Comparison of ENCODE assay signal across 17 mouse cellular contexts in genomic region chr16:23295720-23296119, GRCm38 (mm10).
A peak's percentile ranks its signal among the peaks of the same experiment; 100 is the strongest.
DNase-seq lines count a peak whose midpoint lies in the region; ATAC-seq and TF ChIP-seq lines count a peak whose summit lies in the region.
"Had no signal": no experiment of that assay in that cellular context is flagged by ENCODE, and none has a peak within 500 bp of the region (broad histone marks: within the 10 kb centered on the region; RNA-seq: fewer than 3 reads in every experiment).

No protein-coding gene starts in this region.

- no peaks in the 10 kb centered on the region; the same call in 1 of the 2 replicates for H3K9me3 ChIP-seq in heart, embryonic 12.5 days (replicated peaks)
- no peaks in the 10 kb centered on the region; the same call in 1 of the 2 replicates for H3K9me3 ChIP-seq in heart, embryonic 11.5 days (replicated peaks; ENCODE audit: control insufficient read depth, low read length)
- 0 out of 2 replicates have a peak, but pooled peaks cover 3% of the 10 kb centered on the region for H3K9me3 ChIP-seq in kidney, embryonic 16.5 days (ENCODE audit: low read length)
- H3K9me3 ChIP-seq: forebrain, embryonic 12.5 days; hindbrain, embryonic 15.5 days; midbrain, embryonic 15.5 days had no signal

- no peak overlapping the region for H3K9ac ChIP-seq in heart, embryonic 12.5 days
- no peak overlapping the region for H3K9ac ChIP-seq in heart, embryonic 11.5 days (ENCODE audit: low read depth, low read length)
- no peak overlapping the region for H3K9ac ChIP-seq in kidney, embryonic 16.5 days (replicated peaks; ENCODE audit: low read length)
- H3K9ac ChIP-seq: forebrain, embryonic 12.5 days; hindbrain, embryonic 15.5 days; midbrain, embryonic 15.5 days had no signal

- peak; percentile 45; the same call in 1 of the 2 replicates for ATAC-seq in heart, embryonic 12.5 days (ENCODE audit: insufficient number of reproducible peaks, low FRiP score)
- no peak for ATAC-seq in heart, embryonic 11.5 days (replicated peaks; ENCODE audit: insufficient number of reproducible peaks, low FRiP score, low TSS enrichment)
- no peak for ATAC-seq in kidney, embryonic 16.5 days (ENCODE audit: low FRiP score, low TSS enrichment)
- ATAC-seq: midbrain, embryonic 15.5 days had no signal

- 54% methylated on average over 5 of the region's 5 CpGs for WGBS in heart, embryonic 12.5 days
- 64% methylated on average over 5 of the region's 5 CpGs for WGBS in heart, embryonic 11.5 days (ENCODE audit: insufficient replicate concordance)
- WGBS in kidney, embryonic 16.5 days = 86% methylated on average over 5 of the region's 5 CpGs
- 88% methylated on average over 5 of the region's 5 CpGs for WGBS in kidney, adult 2 months

- no peak overlapping the region for H3K4me2 ChIP-seq in heart, embryonic 12.5 days
- no peak overlapping the region for H3K4me2 ChIP-seq in heart, embryonic 11.5 days
- no peak overlapping the region for H3K4me2 ChIP-seq in kidney, embryonic 16.5 days (replicated peaks; ENCODE audit: low read depth, low read length)
- H3K4me2 ChIP-seq: forebrain, embryonic 12.5 days; hindbrain, embryonic 15.5 days; liver, embryonic 11.5 days; midbrain, embryonic 15.5 days had no signal

- peaks cover 8% of the 10 kb centered on the region for H3K4me1 ChIP-seq in heart, embryonic 12.5 days (replicated peaks)
- H3K4me1 ChIP-seq in heart, embryonic 11.5 days (ENCODE audit: control insufficient read depth, insufficient read depth, low read length) = no peaks in the 10 kb centered on the region
- no peaks in the 10 kb centered on the region for H3K4me1 ChIP-seq in kidney, embryonic 16.5 days (ENCODE audit: insufficient read depth, low read length)
- no peaks in the 10 kb centered on the region for H3K4me1 ChIP-seq in kidney, adult 2 months (ENCODE audit: control insufficient read depth, insufficient read depth, low read length)
- H3K4me1 ChIP-seq: forebrain, embryonic 12.5 days; hindbrain, embryonic 15.5 days; midbrain, embryonic 15.5 days had no signal

- TF ChIP-seq POLR2A in kidney, adult 2 months (IDR thresholded peaks at IDR 0.05; ENCODE audit: low read depth, low read length) = no peak

- TF ChIP-seq CTCF in kidney, adult 2 months (conservative IDR thresholded peaks at IDR 0.05; ENCODE audit: insufficient read depth, insufficient read length, low read depth, low read length) = no peak

- DNase-seq in A20 (ENCODE audit: low read depth, low spot score) = peak; percentile 74
- DNase-seq in lung, adult 18-20 months = peak; percentile 79 to 89
- peak; percentile 87 for DNase-seq in lung, postnatal 25 days (ENCODE audit: low spot score)
- no peak for DNase-seq in kidney, adult 2 months
- DNase-seq: cerebellum, adult 9-11 months; heart, postnatal 14 days; kidney, adult 11 months; kidney, postnatal 25 days; layer of hippocampus, adult 9-11 months; right cerebral cortex, adult 18-20 months had no signal

- H3K36me3 ChIP-seq in heart, embryonic 12.5 days = no peaks in the 10 kb centered on the region
- no peaks in the 10 kb centered on the region for H3K36me3 ChIP-seq in heart, embryonic 11.5 days (ENCODE audit: control insufficient read depth, insufficient read depth, low read length)
- no peaks in the 10 kb centered on the region for H3K36me3 ChIP-seq in kidney, embryonic 16.5 days (ENCODE audit: insufficient read depth, low read length)
- no peaks in the 10 kb centered on the region for H3K36me3 ChIP-seq in kidney, adult 2 months (ENCODE audit: control insufficient read depth, insufficient read depth, low read length)
- H3K36me3 ChIP-seq: forebrain, embryonic 12.5 days; hindbrain, embryonic 15.5 days; midbrain, embryonic 15.5 days had no signal

- no peak overlapping the region for H3K4me3 ChIP-seq in heart, embryonic 12.5 days
- no peak overlapping the region for H3K4me3 ChIP-seq in heart, embryonic 11.5 days (ENCODE audit: low read depth, low read length)
- H3K4me3 ChIP-seq in kidney, embryonic 16.5 days (ENCODE audit: low read length) = no peak overlapping the region
- H3K4me3 ChIP-seq in kidney, adult 2 months (ENCODE audit: insufficient read depth, low read depth, low read length) = no peak overlapping the region
- H3K4me3 ChIP-seq: forebrain, embryonic 12.5 days; hindbrain, embryonic 15.5 days; midbrain, embryonic 15.5 days had no signal

- H3K27ac ChIP-seq in heart, embryonic 12.5 days (ENCODE audit: poor library complexity, severe bottlenecking) = no peak overlapping the region
- H3K27ac ChIP-seq in heart, embryonic 11.5 days (ENCODE audit: low read depth, low read length) = no peak overlapping the region
- no peak overlapping the region for H3K27ac ChIP-seq in kidney, embryonic 16.5 days (ENCODE audit: low read length)
- no peak overlapping the region for H3K27ac ChIP-seq in kidney, adult 2 months (ENCODE audit: insufficient read depth, low read depth, low read length)
- H3K27ac ChIP-seq: forebrain, embryonic 12.5 days; hindbrain, embryonic 15.5 days; midbrain, embryonic 15.5 days had no signal

- peaks cover 7% of the 10 kb centered on the region; the same call in 1 of the 2 replicates for H3K27me3 ChIP-seq in heart, embryonic 12.5 days (replicated peaks)
- no peaks in the 10 kb centered on the region for H3K27me3 ChIP-seq in heart, embryonic 11.5 days (ENCODE audit: control insufficient read depth, insufficient read depth, low read length)
- no peaks in the 10 kb centered on the region for H3K27me3 ChIP-seq in kidney, embryonic 16.5 days (ENCODE audit: insufficient read depth, low read length)
- H3K27me3 ChIP-seq in kidney, adult 2 months (replicated peaks; ENCODE audit: control insufficient read depth, insufficient read depth, low read length) = no peaks in the 10 kb centered on the region
- H3K27me3 ChIP-seq: forebrain, embryonic 12.5 days; hindbrain, embryonic 15.5 days; midbrain, embryonic 15.5 days had no signal
